Mouse (Mus musculus) urinary bladder, adult 18-20 months (tissue): Measurements from ENCODE around the gene Pld4.
A peak's percentile ranks its signal among the peaks of the same experiment; 100 is the strongest.
"Not testable (repeated sequence)": the region's sequence is repeated elsewhere in the genome, so short reads cannot be mapped to it uniquely, and the experiment has no call there.

ENCODE experiments used
- DNase-seq, 2 experiments: peaks; one replicate each; pipeline ENCODE4 v3.0.0; 2022; ENCODE audit warnings: low spot score in 2 of 2, mixed read lengths in 2 of 2

Gene Pld4

GRCm38 (mm10) chr12:112800476-112800875 is 40.0 kb downstream of the Pld4 start:
- DNase-seq = peak; percentile 37 to 66

GRCm38 (mm10) chr12:112801864-112802846 is 41.7 kb downstream of the Pld4 start, which contains the start of gene Ahnak2:
TSS of gene Ahnak2 (minus strand) at chr12:112802657.
- DNase-seq = no peak

GRCm38 (mm10) chr12:112802917-112803316 is 42.5 kb downstream of the Pld4 start:
- DNase-seq = no peak

GRCm38 (mm10) chr12:112804046-112804445 is 43.6 kb downstream of the Pld4 start:
- DNase-seq = no peak

GRCm38 (mm10) chr12:112806044-112806443 is 45.6 kb downstream of the Pld4 start:
- no peak for DNase-seq

GRCm38 (mm10) chr12:112807796-112808195 is 47.3 kb downstream of the Pld4 start:
- DNase-seq = no peak

- no peak for DNase-seq
Observed at GRCm38 (mm10) chr12:112808212-112808586, 47.7 kb downstream of the Pld4 start.

- DNase-seq = peak; percentile 79 to 84
Observed at GRCm38 (mm10) chr12:112808587-112809364, 48.3 kb downstream of the Pld4 start, which contains the start of gene Clba1. TSS of gene Clba1 (plus strand) at chr12:112808937.

GRCm38 (mm10) chr12:112809641-112810040 is 49.2 kb downstream of the Pld4 start:
- DNase-seq = no peak

GRCm38 (mm10) chr12:112810092-112810885 is 49.8 kb downstream of the Pld4 start:
- DNase-seq = no peak

- DNase-seq = no peak
Observed at GRCm38 (mm10) chr12:112813370-112813769, 52.9 kb downstream of the Pld4 start.

GRCm38 (mm10) chr12:112814682-112815470 is 54.4 kb downstream of the Pld4 start:
- no peak for DNase-seq

GRCm38 (mm10) chr12:112816294-112816693 is 55.8 kb downstream of the Pld4 start:
- peak in 1 of 2 experiments; percentile 38 for DNase-seq

GRCm38 (mm10) chr12:112816866-112817265 is 56.4 kb downstream of the Pld4 start:
- DNase-seq = not testable (repeated sequence)
